Mouse (Mus musculus): ENCODE results near the gene Lnx2. TPM values are rescaled to one million over a fixed set of nuclear protein-coding genes. Genes with fewer than 3 reads are reported as not detected.

Gene Lnx2
- total RNA-seq (2014; rRNA removed): 11.0 and 14.4 TPM in 2 replicates
- polyA plus RNA-seq (2012; rRNA removed): 19.7 and 24.1 TPM in 2 replicates

- no peaks in the 10 kb centered on the region for H3K27me3 ChIP-seq (ENCODE audit: control insufficient read depth, insufficient read depth, low read length)
- peak within 1 kb of the TSS; percentile 83 for H3K27ac ChIP-seq (replicated peaks; ENCODE audit: insufficient read depth, low read depth, low read length)
- under 1% methylated on average over 65 of the region's 65 CpGs for WGBS
- peaks cover 2% of the 10 kb centered on the region; the same call in 1 of the 2 replicates for H3K36me3 ChIP-seq (ENCODE audit: control insufficient read depth, insufficient read depth, low read length)
- peak within 1 kb of the TSS; percentile 86 for H3K4me3 ChIP-seq (ENCODE audit: insufficient read depth, low read depth, low read length)
- TF ChIP-seq POLR2A (IDR thresholded peaks at IDR 0.05; ENCODE audit: extremely low read depth, insufficient read depth, low read length): peak; percentile 63; the same call in 1 of the 2 replicates
- peak; percentile 65 for TF ChIP-seq CTCF (IDR thresholded peaks at IDR 0.05; ENCODE audit: low read depth, low read length)
- H3K79me2 ChIP-seq (ENCODE audit: control insufficient read depth, insufficient read depth, low read length): peaks cover 40% of the 10 kb centered on the region
- peak; percentile 91 for DNase-seq (ENCODE audit: extremely low read depth, low read depth, low spot score)
- H3K4me1 ChIP-seq (ENCODE audit: control insufficient read depth, insufficient read depth, low read length): peaks cover 27% of the 10 kb centered on the region
- H3K9ac ChIP-seq (ENCODE audit: low read depth, low read length): peak within 1 kb of the TSS; percentile 98
Measured at GRCm38 (mm10) chr5:147076026-147076798, at the start of gene Lnx2. Lnx2 (minus strand) TSS chr5:147076586.

- peaks cover 3% of the 10 kb centered on the region; the same call in 1 of the 2 replicates for H3K27me3 ChIP-seq (ENCODE audit: control insufficient read depth, insufficient read depth, low read length)
- no peak overlapping the region for H3K4me3 ChIP-seq (ENCODE audit: insufficient read depth, low read depth, low read length)
- no peaks in the 10 kb centered on the region for H3K4me1 ChIP-seq (ENCODE audit: control insufficient read depth, insufficient read depth, low read length)
- H3K79me2 ChIP-seq (ENCODE audit: control insufficient read depth, insufficient read depth, low read length): no peaks in the 10 kb centered on the region
- H3K36me3 ChIP-seq (ENCODE audit: control insufficient read depth, insufficient read depth, low read length): no peaks in the 10 kb centered on the region
- WGBS: 84% methylated on average over 13 of the region's 13 CpGs
- TF ChIP-seq CTCF (IDR thresholded peaks at IDR 0.05; ENCODE audit: low read depth, low read length): no peak
- no peak for TF ChIP-seq POLR2A (IDR thresholded peaks at IDR 0.05; ENCODE audit: extremely low read depth, insufficient read depth, low read length)
- H3K27ac ChIP-seq (replicated peaks; ENCODE audit: insufficient read depth, low read depth, low read length): no peak overlapping the region
- H3K9ac ChIP-seq (ENCODE audit: low read depth, low read length): no peak overlapping the region
- DNase-seq (ENCODE audit: extremely low read depth, low read depth, low spot score): no peak
Measured at GRCm38 (mm10) chr5:147125542-147126185, 49.3 kb upstream of the Lnx2 start.

- no peak overlapping the region for H3K9ac ChIP-seq (ENCODE audit: low read depth, low read length)
- 67% methylated on average over 9 of the region's 9 CpGs for WGBS
- DNase-seq (ENCODE audit: extremely low read depth, low read depth, low spot score): no peak
- no peaks in the 10 kb centered on the region for H3K79me2 ChIP-seq (ENCODE audit: control insufficient read depth, insufficient read depth, low read length)
- H3K4me3 ChIP-seq (ENCODE audit: insufficient read depth, low read depth, low read length): no peak overlapping the region
- H3K27ac ChIP-seq (replicated peaks; ENCODE audit: insufficient read depth, low read depth, low read length): no peak overlapping the region
- no peaks in the 10 kb centered on the region for H3K36me3 ChIP-seq (ENCODE audit: control insufficient read depth, insufficient read depth, low read length)
- no peaks in the 10 kb centered on the region for H3K4me1 ChIP-seq (ENCODE audit: control insufficient read depth, insufficient read depth, low read length)
- peaks cover 3% of the 10 kb centered on the region; the same call in 1 of the 2 replicates for H3K27me3 ChIP-seq (ENCODE audit: control insufficient read depth, insufficient read depth, low read length)
- TF ChIP-seq CTCF (IDR thresholded peaks at IDR 0.05; ENCODE audit: low read depth, low read length) (no peak), POLR2A (IDR thresholded peaks at IDR 0.05; ENCODE audit: extremely low read depth, insufficient read depth, low read length) (no peak)
Measured at GRCm38 (mm10) chr5:147124794-147125193, 48.4 kb upstream of the Lnx2 start.

- Histone ChIP-seq H3K27ac (replicated peaks; ENCODE audit: insufficient read depth, low read depth, low read length) (no peak overlapping the region), H3K4me3 (ENCODE audit: insufficient read depth, low read depth, low read length) (no peak overlapping the region), H3K9ac (ENCODE audit: low read depth, low read length) (no peak overlapping the region), H3K79me2 (ENCODE audit: control insufficient read depth, insufficient read depth, low read length) (no peaks in the 10 kb centered on the region), H3K27me3 (ENCODE audit: control insufficient read depth, insufficient read depth, low read length) (peaks cover 3% of the 10 kb centered on the region; the same call in 1 of the 2 replicates), H3K4me1 (ENCODE audit: control insufficient read depth, insufficient read depth, low read length) (no peaks in the 10 kb centered on the region), H3K36me3 (ENCODE audit: control insufficient read depth, insufficient read depth, low read length) (no peaks in the 10 kb centered on the region)
- 97% methylated on average over 4 of the region's 4 CpGs for WGBS
- TF ChIP-seq POLR2A (IDR thresholded peaks at IDR 0.05; ENCODE audit: extremely low read depth, insufficient read depth, low read length) (no peak), CTCF (IDR thresholded peaks at IDR 0.05; ENCODE audit: low read depth, low read length) (peak; percentile 26; the same call in 1 of the 2 replicates)
- DNase-seq (ENCODE audit: extremely low read depth, low read depth, low spot score): no peak
Measured at GRCm38 (mm10) chr5:147121146-147121545, 44.8 kb upstream of the Lnx2 start.

- 49% methylated on average over 6 of the region's 6 CpGs for WGBS
- no peak for DNase-seq (ENCODE audit: extremely low read depth, low read depth, low spot score)
- no peak overlapping the region for H3K27ac ChIP-seq (replicated peaks; ENCODE audit: insufficient read depth, low read depth, low read length)
- no peak overlapping the region for H3K4me3 ChIP-seq (ENCODE audit: insufficient read depth, low read depth, low read length)
- 0 out of 2 replicates have a peak, but pooled peaks cover 3% of the 10 kb centered on the region for H3K27me3 ChIP-seq (ENCODE audit: control insufficient read depth, insufficient read depth, low read length)
- H3K36me3 ChIP-seq (ENCODE audit: control insufficient read depth, insufficient read depth, low read length): peaks cover under 1% of the 10 kb centered on the region
- H3K9ac ChIP-seq (ENCODE audit: low read depth, low read length): no peak overlapping the region
- no peaks in the 10 kb centered on the region for H3K79me2 ChIP-seq (ENCODE audit: control insufficient read depth, insufficient read depth, low read length)
- TF ChIP-seq POLR2A (IDR thresholded peaks at IDR 0.05; ENCODE audit: extremely low read depth, insufficient read depth, low read length) (no peak), CTCF (IDR thresholded peaks at IDR 0.05; ENCODE audit: low read depth, low read length) (no peak)
- H3K4me1 ChIP-seq (ENCODE audit: control insufficient read depth, insufficient read depth, low read length): no peaks in the 10 kb centered on the region
Measured at GRCm38 (mm10) chr5:147117027-147117426, 40.6 kb upstream of the Lnx2 start.
